Mouse (Mus musculus) heart, embryonic 13.5 days (tissue): ENCODE measurements around the gene 4921536K21Rik. TPM values are rescaled to one million over a fixed set of nuclear protein-coding genes. Genes with fewer than 3 reads are reported as not detected.

Experiments used
- ATAC-seq: fragments of 200-750 bp; cut with Nextera tagmentation; 2 replicates; pipeline ENCODE4 v1.8.0; 2017; ENCODE audit warnings: moderate TSS enrichment; ENCODE audit not compliant: insufficient number of reproducible peaks, low FRiP score, low TSS enrichment; ENCODE audit errors: extremely low read depth
- H3K27ac ChIP-seq: fragments of 300-500 bp; sonication (generic); replicated peaks from 2 replicates; pipeline ENCODE4 v1.5.1; 2015; ENCODE audit warnings: moderate library complexity, mild to moderate bottlenecking, inconsistent platforms
- H3K27me3 ChIP-seq: fragments of 300-500 bp; sonication (generic); replicated peaks from 2 replicates; pipeline ENCODE4 v1.6.1; 2015; ENCODE audit warnings: mild to moderate bottlenecking, inconsistent platforms
- H3K36me3 ChIP-seq: fragments of 300-500 bp; sonication (generic); 2 replicates; pipeline ENCODE4 v1.6.1; 2015; ENCODE audit warnings: mild to moderate bottlenecking, inconsistent platforms
- H3K4me1 ChIP-seq: fragments of 300-500 bp; sonication (generic); 2 replicates; pipeline ENCODE4 v1.6.1; 2015; ENCODE audit warnings: inconsistent platforms
- H3K4me2 ChIP-seq: fragments of 300-500 bp; sonication (generic); 2 replicates; pipeline ENCODE4 v1.6.1; 2015; ENCODE audit warnings: inconsistent platforms, mild to moderate bottlenecking, moderate library complexity
- H3K4me3 ChIP-seq: fragments of 300-500 bp; sonication (generic); 2 replicates; pipeline ENCODE4 v1.5.1; 2015; ENCODE audit warnings: moderate library complexity, mild to moderate bottlenecking, inconsistent platforms
- H3K9ac ChIP-seq: fragments of 300-500 bp; sonication (generic); 2 replicates; pipeline ENCODE4 v1.6.1; 2015; ENCODE audit warnings: inconsistent platforms, mild to moderate bottlenecking, moderate library complexity
- H3K9me3 ChIP-seq: fragments of 300-500 bp; sonication (generic); 2 replicates; pipeline ENCODE4 v1.6.1; 2016; ENCODE audit warnings: inconsistent platforms
- WGBS: fragments of 180-500 bp; shearing (Covaris S2); methylation state at CpG from one replicate; pipeline ENCODE4 v1.1.7; 2015; ENCODE audit warnings: mixed read lengths; 5-methylcytosine and 5-hydroxymethylcytosine counted together
- polyA plus RNA-seq: library from polyadenylated mRNA; unstranded; fragments of >200 nt; fragmentation: Nextera tagmentation; extraction: Ambion mirVana; gene quantifications from 2 replicates; pipeline ENCODE4 v1.2.1, GENCODE M21; 2015

The 4921536K21Rik gene
- polyA plus RNA-seq, 1 experiment from 2014 or later, result 0.11 TPM

GRCm38 (mm10) chr11:3879836-3880235 is 15.1 kb downstream of the 4921536K21Rik start:
- no peak for ATAC-seq
- Histone ChIP-seq H3K36me3 (no peaks in the 10 kb centered on the region), H3K27me3 (peaks cover 22% of the 10 kb centered on the region), H3K4me2 (no peak overlapping the region), H3K9me3 (no peaks in the 10 kb centered on the region), H3K4me3 (no peak overlapping the region), H3K4me1 (0 out of 2 replicates have a peak, but pooled peaks cover under 1% of the 10 kb centered on the region), H3K27ac (no peak overlapping the region), H3K9ac (no peak overlapping the region)
- WGBS, result 37% methylated on average over 2 of the region's 2 CpGs

- H3K4me3 ChIP-seq, result no peak overlapping the region
- H3K36me3 ChIP-seq, result no peaks in the 10 kb centered on the region
- no peak overlapping the region for H3K27ac ChIP-seq
- peaks cover 22% of the 10 kb centered on the region for H3K27me3 ChIP-seq
- WGBS, result 58% methylated on average over 7 of the region's 7 CpGs
- no peak overlapping the region for H3K4me2 ChIP-seq
- no peak for ATAC-seq
- H3K9me3 ChIP-seq, result no peaks in the 10 kb centered on the region
- H3K4me1 ChIP-seq, result no peaks in the 10 kb centered on the region
- H3K9ac ChIP-seq, result no peak overlapping the region
Measured at GRCm38 (mm10) chr11:3878660-3879059, 16.2 kb downstream of the 4921536K21Rik start.

- Histone ChIP-seq H3K9me3 (no peaks in the 10 kb centered on the region), H3K4me1 (no peaks in the 10 kb centered on the region), H3K4me2 (no peak overlapping the region), H3K27ac (no peak overlapping the region), H3K4me3 (no peak overlapping the region), H3K27me3 (peaks cover 5% of the 10 kb centered on the region), H3K9ac (no peak overlapping the region), H3K36me3 (no peaks in the 10 kb centered on the region)
- ATAC-seq, result no peak
- WGBS, result 68% methylated on average over 6 of the region's 6 CpGs
Measured at GRCm38 (mm10) chr11:3876419-3876818, 18.5 kb downstream of the 4921536K21Rik start.

GRCm38 (mm10) chr11:3864343-3864742 is 30.6 kb downstream of the 4921536K21Rik start:
- Histone ChIP-seq H3K36me3 (no peaks in the 10 kb centered on the region), H3K27me3 (peaks cover 55% of the 10 kb centered on the region), H3K9me3 (no peaks in the 10 kb centered on the region), H3K27ac (no peak overlapping the region), H3K9ac (no peak overlapping the region), H3K4me2 (peak overlapping the region; percentile 88), H3K4me1 (peaks cover 16% of the 10 kb centered on the region), H3K4me3 (peak overlapping the region; percentile 59)
- ATAC-seq, result no peak
- 42% methylated on average over 6 of the region's 6 CpGs for WGBS

- peak within 1 kb of the TSS; percentile 88 for H3K4me2 ChIP-seq
- no peaks in the 10 kb centered on the region for H3K9me3 ChIP-seq
- H3K36me3 ChIP-seq, result no peaks in the 10 kb centered on the region
- peak within 1 kb of the TSS; percentile 59 for H3K4me3 ChIP-seq
- peak; percentile 83 for ATAC-seq
- peak within 1 kb of the TSS; percentile 80 for H3K9ac ChIP-seq
- H3K27ac ChIP-seq, result no peak within 1 kb of the TSS
- WGBS, result 4% methylated on average over 47 of the region's 58 CpGs
- H3K4me1 ChIP-seq, result peaks cover 16% of the 10 kb centered on the region
- peaks cover 55% of the 10 kb centered on the region for H3K27me3 ChIP-seq
Measured at GRCm38 (mm10) chr11:3863454-3864112, 31.3 kb downstream of the 4921536K21Rik start, which contains the start of gene Osbp2. Osbp2 (minus strand) TSS chr11:3863903.

DNA sequence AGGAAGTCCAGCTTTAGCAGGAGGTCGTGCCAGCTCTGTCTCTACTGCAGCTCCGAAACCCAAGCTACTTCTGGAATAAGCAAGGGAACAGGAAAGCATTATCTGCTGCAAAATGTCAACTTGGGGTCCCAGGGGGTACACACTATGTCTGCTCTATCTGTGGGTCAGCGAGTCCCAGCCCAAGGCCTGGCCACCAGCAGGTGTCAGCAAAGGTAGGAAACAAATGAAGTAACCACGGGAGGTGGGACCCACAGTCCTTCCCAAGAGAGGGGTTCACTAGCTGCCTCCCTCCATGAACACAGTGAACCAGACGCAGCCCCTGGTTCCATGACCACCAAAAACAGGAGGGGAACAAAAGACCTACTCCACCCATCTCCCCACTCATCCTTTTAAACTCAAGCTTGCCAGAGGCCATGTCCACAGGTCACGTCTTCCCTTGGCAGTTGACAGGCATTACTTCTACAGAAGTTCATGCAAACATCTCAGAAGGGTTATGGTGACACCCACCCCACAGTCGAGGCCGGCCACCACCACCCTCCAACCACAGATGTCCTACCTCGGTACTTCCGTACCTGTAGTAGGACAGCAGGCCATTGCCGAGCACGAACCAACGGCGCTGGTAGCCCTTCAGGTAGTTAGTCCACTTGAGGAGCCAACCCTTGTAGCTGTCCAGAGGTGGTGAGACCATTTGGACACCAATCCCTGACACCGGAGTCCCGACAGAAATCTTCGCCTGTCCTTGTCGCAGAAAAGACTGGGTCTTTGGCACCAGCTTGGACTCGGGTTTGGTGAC is 32.0 kb downstream of the 4921536K21Rik start:
- WGBS, result 67% methylated on average over 19 of the region's 19 CpGs
- H3K4me2 ChIP-seq, result peak overlapping the region; percentile 88
- H3K4me1 ChIP-seq, result peaks cover 16% of the 10 kb centered on the region
- H3K4me3 ChIP-seq, result peak overlapping the region; percentile 59
- peaks cover 55% of the 10 kb centered on the region for H3K27me3 ChIP-seq
- H3K36me3 ChIP-seq, result no peaks in the 10 kb centered on the region
- H3K9me3 ChIP-seq, result no peaks in the 10 kb centered on the region
- peak overlapping the region; percentile 80 for H3K9ac ChIP-seq
- no peak for ATAC-seq
- H3K27ac ChIP-seq, result no peak overlapping the region

DNA sequence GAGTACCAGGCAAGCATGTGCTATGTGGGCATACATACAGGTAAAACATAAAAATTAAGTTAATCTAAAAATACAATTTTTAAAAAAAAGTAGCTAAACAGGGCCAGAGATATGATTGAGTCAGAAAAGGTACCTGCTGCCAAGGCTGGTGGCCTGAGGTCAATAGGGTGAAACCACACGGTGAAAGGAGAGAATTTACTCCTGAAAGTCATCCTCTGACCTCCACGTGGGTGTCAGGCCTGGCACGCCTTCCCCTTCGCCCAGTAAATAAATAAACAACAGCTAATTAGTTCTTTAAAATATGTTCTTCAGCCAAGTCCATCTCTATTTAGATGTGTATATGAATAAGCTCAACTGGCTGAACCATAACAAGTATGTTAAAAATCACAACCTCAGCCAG is 34.5 kb downstream of the 4921536K21Rik start:
- no peak overlapping the region for H3K9ac ChIP-seq
- H3K27me3 ChIP-seq, result peaks cover 40% of the 10 kb centered on the region
- ATAC-seq, result no peak
- H3K4me3 ChIP-seq, result no peak overlapping the region
- H3K27ac ChIP-seq, result no peak overlapping the region
- WGBS, result 71% methylated on average over 4 of the region's 4 CpGs
- H3K36me3 ChIP-seq, result no peaks in the 10 kb centered on the region
- peaks cover 16% of the 10 kb centered on the region for H3K4me1 ChIP-seq
- no peak overlapping the region for H3K4me2 ChIP-seq
- H3K9me3 ChIP-seq, result no peaks in the 10 kb centered on the region

- H3K4me1 ChIP-seq, result peaks cover 16% of the 10 kb centered on the region
- H3K27ac ChIP-seq, result no peak overlapping the region
- no peak overlapping the region for H3K4me3 ChIP-seq
- H3K9ac ChIP-seq, result no peak overlapping the region
- H3K27me3 ChIP-seq, result peaks cover 35% of the 10 kb centered on the region
- WGBS, result 89% methylated on average over 4 of the region's 4 CpGs
- no peaks in the 10 kb centered on the region; the same call in 1 of the 2 replicates for H3K9me3 ChIP-seq
- H3K36me3 ChIP-seq, result no peaks in the 10 kb centered on the region
- ATAC-seq, result no peak
- H3K4me2 ChIP-seq, result no peak overlapping the region
Measured at GRCm38 (mm10) chr11:3859778-3860177, 35.1 kb downstream of the 4921536K21Rik start.

DNA sequence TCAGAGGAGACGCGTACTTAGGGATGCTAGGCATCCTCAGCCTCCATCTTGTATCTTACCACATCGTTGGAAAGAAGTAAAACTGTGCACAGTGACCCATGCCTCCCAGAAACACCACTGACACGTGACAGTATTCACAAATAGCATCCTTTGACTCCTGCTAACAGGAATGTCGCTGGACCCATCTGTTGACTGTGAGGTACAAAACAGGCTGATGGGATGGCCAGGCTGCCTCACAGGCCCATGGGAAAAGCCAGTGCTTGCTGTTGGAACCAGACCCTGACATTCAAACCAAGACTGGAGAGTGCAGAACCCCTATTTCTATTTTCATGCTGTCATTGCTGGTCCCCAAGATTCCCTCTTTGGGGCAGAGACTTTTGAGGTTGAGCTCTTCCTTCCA is 37.0 kb downstream of the 4921536K21Rik start:
- Histone ChIP-seq H3K27me3 (peaks cover 19% of the 10 kb centered on the region), H3K4me1 (peaks cover 12% of the 10 kb centered on the region), H3K4me2 (no peak overlapping the region), H3K27ac (no peak overlapping the region), H3K4me3 (no peak overlapping the region), H3K9me3 (no peaks in the 10 kb centered on the region; the same call in 1 of the 2 replicates), H3K9ac (no peak overlapping the region), H3K36me3 (no peaks in the 10 kb centered on the region)
- ATAC-seq, result no peak
- WGBS, result 71% methylated on average over 5 of the region's 5 CpGs

DNA sequence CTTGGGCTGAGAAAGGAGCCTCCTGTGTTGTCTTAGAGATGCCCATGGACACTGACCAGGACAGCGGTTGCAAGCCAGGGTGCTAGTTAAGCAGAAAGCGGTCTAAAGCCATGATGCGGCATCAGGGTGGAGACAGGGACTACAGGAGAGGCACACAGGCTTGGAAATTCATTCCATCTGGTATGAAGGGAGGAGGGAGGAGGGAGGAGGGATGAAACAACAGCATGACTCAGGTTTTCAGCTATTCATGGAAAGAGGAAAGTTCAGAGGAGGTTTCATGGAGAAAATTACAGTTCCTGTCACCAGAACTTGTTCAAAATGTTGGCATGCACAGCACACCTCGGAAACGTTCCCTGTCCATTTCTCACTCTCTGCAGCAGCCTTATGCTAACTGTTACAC is 39.1 kb downstream of the 4921536K21Rik start:
- Histone ChIP-seq H3K4me1 (peaks cover 13% of the 10 kb centered on the region), H3K9ac (no peak overlapping the region), H3K36me3 (no peaks in the 10 kb centered on the region), H3K27ac (no peak overlapping the region), H3K4me3 (no peak overlapping the region), H3K27me3 (no peaks in the 10 kb centered on the region), H3K4me2 (no peak overlapping the region), H3K9me3 (no peaks in the 10 kb centered on the region; the same call in 1 of the 2 replicates)
- no peak for ATAC-seq
- 83% methylated on average over 5 of the region's 5 CpGs for WGBS

DNA sequence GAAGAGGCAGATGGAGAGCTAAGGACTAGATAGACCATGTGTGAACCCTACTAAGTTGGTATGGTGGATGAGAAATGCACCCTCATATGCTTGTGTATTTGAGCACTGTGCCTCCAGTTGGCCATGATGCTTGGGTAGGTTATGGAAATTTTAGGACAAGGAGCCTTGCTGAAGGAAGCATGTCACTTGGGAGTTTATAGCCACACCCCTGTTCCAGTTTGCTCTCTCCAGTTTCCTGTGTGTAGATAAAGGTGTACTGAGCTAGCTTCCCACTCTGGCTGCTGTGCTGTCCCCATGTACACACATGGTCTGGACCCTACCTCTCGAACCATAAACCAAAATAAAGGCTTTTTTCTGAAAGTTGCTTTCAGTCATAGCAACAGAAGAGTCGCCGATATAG is 40.7 kb downstream of the 4921536K21Rik start:
- Histone ChIP-seq H3K9ac (no peak overlapping the region), H3K27ac (no peak overlapping the region), H3K4me3 (no peak overlapping the region), H3K4me1 (peaks cover 13% of the 10 kb centered on the region), H3K36me3 (no peaks in the 10 kb centered on the region), H3K27me3 (no peaks in the 10 kb centered on the region), H3K9me3 (no peaks in the 10 kb centered on the region; the same call in 1 of the 2 replicates), H3K4me2 (no peak overlapping the region)
- 82% methylated on average over 3 of the region's 3 CpGs for WGBS
- ATAC-seq, result no peak
